9 mouse cellular contexts compared by ENCODE assay signal in genomic region chr8:3464309-3464708, GRCm38 (mm10). TPM values are rescaled to one million over a fixed set of nuclear protein-coding genes. Genes with fewer than 3 reads are reported as not detected.
DNase-seq lines count a peak whose midpoint lies in the region; ATAC-seq and TF ChIP-seq lines count a peak whose summit lies in the region.
"Had no signal": no experiment of that assay in that cellular context is flagged by ENCODE, and none has a peak within 500 bp of the region (broad histone marks: within the 10 kb centered on the region; RNA-seq: fewer than 3 reads in every experiment).

No protein-coding gene starts in this region.

- no peak for TF ChIP-seq POLR2A in brain, embryonic 14.5 days (IDR thresholded peaks at IDR 0.05; ENCODE audit: borderline replicate concordance, extremely low read depth, insufficient read depth, insufficient read length, poor library complexity, severe bottlenecking)
- TF ChIP-seq POLR2A in myocyte (IDR thresholded peaks at IDR 0.05; ENCODE audit: insufficient read length, low read depth): no peak

- no peak overlapping the region for H3K9ac ChIP-seq in kidney, embryonic 15.5 days

- WGBS in heart, embryonic 10.5 days: 57% methylated on average over 5 of the region's 5 CpGs
- WGBS in kidney, embryonic 15.5 days: 53% methylated on average over 5 of the region's 5 CpGs

- H3ac ChIP-seq in myocyte (ENCODE audit: control insufficient read depth, insufficient read length): no peak overlapping the region

- H3K27ac ChIP-seq in heart, embryonic 10.5 days: no peak overlapping the region
- no peak overlapping the region for H3K27ac ChIP-seq in kidney, embryonic 15.5 days
- H3K27ac ChIP-seq: macrophage had no signal

- H3K79me2 ChIP-seq in myocyte (ENCODE audit: control insufficient read depth, insufficient read depth): no peaks in the 10 kb centered on the region

- H3K9me3 ChIP-seq in heart, embryonic 10.5 days: no peaks in the 10 kb centered on the region
- H3K9me3 ChIP-seq in kidney, embryonic 15.5 days (replicated peaks): no peaks in the 10 kb centered on the region

- H3K27me3 ChIP-seq in heart, embryonic 10.5 days (ENCODE audit: insufficient read depth, poor library complexity, severe bottlenecking): no peaks in the 10 kb centered on the region
- H3K27me3 ChIP-seq in kidney, embryonic 15.5 days: no peaks in the 10 kb centered on the region
- H3K27me3 ChIP-seq in myocyte (ENCODE audit: control insufficient read depth, insufficient read depth, insufficient read length): no peaks in the 10 kb centered on the region

- no peak overlapping the region for H3K4me2 ChIP-seq in kidney, embryonic 15.5 days
- H3K4me2 ChIP-seq in myocyte (ENCODE audit: low read depth): peak overlapping the region; percentile 29

- 0 out of 2 replicates have a peak, but pooled peaks have one; percentile 11 for ATAC-seq in kidney, embryonic 15.5 days (replicated peaks; ENCODE audit: low FRiP score)

- H3K4me1 ChIP-seq in heart, embryonic 10.5 days: peaks cover 5% of the 10 kb centered on the region; the same call in 1 of the 2 replicates
- peaks cover 11% of the 10 kb centered on the region for H3K4me1 ChIP-seq in kidney, embryonic 15.5 days

- H3K36me3 ChIP-seq in heart, embryonic 10.5 days: no peaks in the 10 kb centered on the region
- H3K36me3 ChIP-seq in kidney, embryonic 15.5 days: no peaks in the 10 kb centered on the region
- H3K36me3 ChIP-seq in myocyte (ENCODE audit: control insufficient read depth, insufficient read depth): no peaks in the 10 kb centered on the region

- TF ChIP-seq CTCF in brain, embryonic 14.5 days (IDR thresholded peaks at IDR 0.05; ENCODE audit: borderline replicate concordance, extremely low read depth, insufficient read depth, insufficient read length): peak; percentile 48; the same call in 1 of the 2 replicates

- peak; percentile 46 for DNase-seq in heart, postnatal 4 days
- no peak for DNase-seq in heart, embryonic 10.5 days (ENCODE audit: low spot score)
- DNase-seq in CD4-positive, CD25-positive, alpha-beta regulatory T cell, adult 2 months (ENCODE audit: low read depth, low spot score): peak; percentile 67
- DNase-seq in brain, embryonic 14.5 days (ENCODE audit: low read depth): peak; percentile 78
- no peak for DNase-seq in ovary, adult 18-20 months (ENCODE audit: low spot score)
- DNase-seq in heart, adult 18-20 months: no peak

- H3K4me3 ChIP-seq in heart, embryonic 10.5 days: no peak overlapping the region
- H3K4me3 ChIP-seq in kidney, embryonic 15.5 days (replicated peaks): no peak overlapping the region
- no peak overlapping the region for H3K4me3 ChIP-seq in myocyte

TF ChIP-seq in myocyte, 11 proteins besides CTCF, POLR2A, EP300 and RAD21:
- TF ChIP-seq MAX (IDR thresholded peaks at IDR 0.05; ENCODE audit: low read depth) (no peak), REST (IDR thresholded peaks at IDR 0.05; ENCODE audit: insufficient read depth, insufficient read length) (no peak), MYOD1 (IDR thresholded peaks at IDR 0.05; ENCODE audit: control insufficient read depth in 1 of 3, insufficient read length in 2 of 3, low read depth in 2 of 3) (peak; percentile 58 to 95 (median 95)), USF1 (IDR thresholded peaks at IDR 0.05; ENCODE audit: low read depth) (no peak), TCF3 (IDR thresholded peaks at IDR 0.05; ENCODE audit: insufficient read length, low read depth) (peak; percentile 88), TCF12 (IDR thresholded peaks at IDR 0.05; ENCODE audit: insufficient read depth, poor library complexity, severe bottlenecking) (peak; percentile 93), CEBPB (IDR thresholded peaks at IDR 0.05; ENCODE audit: insufficient read depth, poor library complexity, severe bottlenecking) (no peak), MYOG (IDR thresholded peaks at IDR 0.05; ENCODE audit: control insufficient read depth in 1 of 3, insufficient read depth in 1 of 3, insufficient read length in 2 of 3, low read depth in 2 of 3) (peak; percentile 74 to 93 (median 90)), POLR2AphosphoS2 (IDR thresholded peaks at IDR 0.05; ENCODE audit: insufficient read length, low read depth) (no peak), SRF (IDR thresholded peaks at IDR 0.05; ENCODE audit: control insufficient read depth, insufficient read length, low read depth) (no peak)
TF ChIP-seq in myocyte: peak in this region for 4.

RNA-seq across cellular contexts. Expression of gene Pex11g, which starts 3.2 kb away (rescaled TPM):
- total RNA-seq in heart, postnatal 4 days (2021): 1 to 10 TPM; 4.1 to 4.5 TPM
- polyA plus RNA-seq in heart, embryonic 10.5 days (2016; fragmentation: Nextera tagmentation; extraction: Ambion mirVana): 6.4 and 6.7 TPM in 2 replicates
- 4.3 and 4.9 TPM in 2 replicates for polyA plus RNA-seq in brain, embryonic 14.5 days (2012; rRNA removed)
- polyA plus RNA-seq in kidney, embryonic 15.5 days (2015; fragmentation: Nextera tagmentation; extraction: Ambion mirVana): 6.2 and 7.5 TPM in 2 replicates
- 5.5 TPM for polyA plus RNA-seq in myocyte (2012; fragmentation: generic; extraction: Trizol)
- 1 to 10 TPM; 3.6 to 4.2 TPM for total RNA-seq in heart, adult 18-20 months (2021)

RNA-seq across cellular contexts. Expression of gene Tex45, which starts 6.4 kb away (rescaled TPM):
- under 1 TPM in 1 of 2 experiments, not detected in 1; 0.32 TPM for total RNA-seq in heart, postnatal 4 days (2021)
- polyA plus RNA-seq in heart, embryonic 10.5 days (2016; fragmentation: Nextera tagmentation; extraction: Ambion mirVana): not detected in 2 replicates
- 0.37 and 0.49 TPM in 2 replicates for polyA plus RNA-seq in brain, embryonic 14.5 days (2012; rRNA removed)
- polyA plus RNA-seq in kidney, embryonic 15.5 days (2015; fragmentation: Nextera tagmentation; extraction: Ambion mirVana): not detected in 2 replicates
- polyA plus RNA-seq in myocyte (2012; fragmentation: generic; extraction: Trizol): not detected
- not detected for total RNA-seq in heart, adult 18-20 months (2021)
- polyA plus RNA-seq: macrophage had no signal

RNA-seq across cellular contexts. Expression of gene Zfp358, which starts 28.6 kb away (rescaled TPM):
- 10 to 100 TPM; 24.6 to 26.1 TPM for total RNA-seq in heart, postnatal 4 days (2021)
- 35.0 and 41.7 TPM in 2 replicates for polyA plus RNA-seq in heart, embryonic 10.5 days (2016; fragmentation: Nextera tagmentation; extraction: Ambion mirVana)
- 154 and 176 TPM in 2 replicates for polyA plus RNA-seq in brain, embryonic 14.5 days (2012; rRNA removed)
- polyA plus RNA-seq in kidney, embryonic 15.5 days (2015; fragmentation: Nextera tagmentation; extraction: Ambion mirVana): 47.3 and 50.0 TPM in 2 replicates
- 29.2 TPM for polyA plus RNA-seq in myocyte (2012; fragmentation: generic; extraction: Trizol)
- total RNA-seq in heart, adult 18-20 months (2021): 10 to 100 TPM; 29.4 to 30.5 TPM

RNA-seq across cellular contexts. Expression of gene Mcoln1, which starts 35.9 kb away (rescaled TPM):
- total RNA-seq in heart, postnatal 4 days (2021): 10 to 100 TPM; 26.4 to 29.0 TPM
- polyA plus RNA-seq in heart, embryonic 10.5 days (2016; fragmentation: Nextera tagmentation; extraction: Ambion mirVana): 55.2 and 60.1 TPM in 2 replicates
- 230 and 313 TPM in 2 replicates for polyA plus RNA-seq in brain, embryonic 14.5 days (2012; rRNA removed)
- polyA plus RNA-seq in kidney, embryonic 15.5 days (2015; fragmentation: Nextera tagmentation; extraction: Ambion mirVana): 56.0 and 57.1 TPM in 2 replicates
- 44.1 TPM for polyA plus RNA-seq in myocyte (2012; fragmentation: generic; extraction: Trizol)
- 10 to 100 TPM; 17.8 to 21.0 TPM for total RNA-seq in heart, adult 18-20 months (2021)

RNA-seq across cellular contexts. Expression of gene Pnpla6, which starts 50.9 kb away (rescaled TPM):
- total RNA-seq in heart, postnatal 4 days (2021): 10 to 100 TPM; 15.1 to 15.9 TPM
- polyA plus RNA-seq in heart, embryonic 10.5 days (2016; fragmentation: Nextera tagmentation; extraction: Ambion mirVana): 18.3 and 19.7 TPM in 2 replicates
- 46.2 and 54.9 TPM in 2 replicates for polyA plus RNA-seq in brain, embryonic 14.5 days (2012; rRNA removed)
- polyA plus RNA-seq in kidney, embryonic 15.5 days (2015; fragmentation: Nextera tagmentation; extraction: Ambion mirVana): 29.4 and 38.3 TPM in 2 replicates
- 14.8 TPM for polyA plus RNA-seq in myocyte (2012; fragmentation: generic; extraction: Trizol)
- 10 to 100 TPM in 1 of 2 experiments, 1 to 10 TPM in 1; 8.1 to 10.2 TPM for total RNA-seq in heart, adult 18-20 months (2021)

Comparison
In these comparisons a context has a peak if more than half of its experiments do, and no peak if none do; other contexts are left out.
1. DNase-seq: peak in heart, postnatal 4 days (single experiment), CD4-positive, CD25-positive, alpha-beta regulatory T cell, adult 2 months (single experiment) and brain, embryonic 14.5 days (single experiment); none in heart, embryonic 10.5 days (single experiment), ovary, adult 18-20 months (single experiment) and heart, adult 18-20 months (0 of 2).